Mouse (Mus musculus): ENCODE results near the gene Alkal2. TPM values are rescaled to one million over a fixed set of nuclear protein-coding genes. Genes with fewer than 3 reads are reported as not detected.

Gene Alkal2
- polyA plus RNA-seq (2017; shearing (Covaris generic)) = not detected

DNA sequence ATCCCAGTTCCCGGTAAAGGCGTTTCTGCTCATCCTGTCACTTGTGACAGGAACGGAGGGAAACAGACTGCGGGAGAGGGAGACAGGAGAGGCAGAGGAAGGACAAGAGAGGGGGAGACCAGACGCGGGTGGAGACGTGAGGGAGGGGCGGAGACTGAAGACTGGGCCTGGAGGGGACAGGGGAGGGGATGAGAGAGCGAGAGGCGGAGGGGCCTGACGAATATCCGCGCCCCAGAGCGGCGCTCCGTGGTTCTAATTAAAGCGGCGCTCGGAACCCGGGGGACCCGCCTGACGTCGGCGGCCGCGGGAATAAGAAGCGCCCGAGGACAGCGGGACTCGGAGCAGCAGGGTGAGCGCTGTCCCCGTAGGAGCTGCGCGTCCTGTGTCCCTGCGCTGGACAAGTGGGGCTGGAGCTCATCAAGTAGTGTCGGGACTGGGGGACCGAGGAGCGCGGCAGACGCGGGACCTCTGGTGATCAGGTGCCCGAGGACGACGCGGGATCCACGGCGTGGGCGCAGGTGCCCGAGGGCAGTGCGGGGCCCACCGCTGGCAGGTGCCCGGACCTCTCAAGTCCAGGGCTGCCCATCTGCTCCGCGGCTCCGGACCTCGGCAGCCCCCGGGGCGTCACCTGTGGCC lies at the start of gene Alkal2:
Gene Alkal2 (plus strand): TSS at position 337 of the 636 bp plus-strand sequence.

DNA sequence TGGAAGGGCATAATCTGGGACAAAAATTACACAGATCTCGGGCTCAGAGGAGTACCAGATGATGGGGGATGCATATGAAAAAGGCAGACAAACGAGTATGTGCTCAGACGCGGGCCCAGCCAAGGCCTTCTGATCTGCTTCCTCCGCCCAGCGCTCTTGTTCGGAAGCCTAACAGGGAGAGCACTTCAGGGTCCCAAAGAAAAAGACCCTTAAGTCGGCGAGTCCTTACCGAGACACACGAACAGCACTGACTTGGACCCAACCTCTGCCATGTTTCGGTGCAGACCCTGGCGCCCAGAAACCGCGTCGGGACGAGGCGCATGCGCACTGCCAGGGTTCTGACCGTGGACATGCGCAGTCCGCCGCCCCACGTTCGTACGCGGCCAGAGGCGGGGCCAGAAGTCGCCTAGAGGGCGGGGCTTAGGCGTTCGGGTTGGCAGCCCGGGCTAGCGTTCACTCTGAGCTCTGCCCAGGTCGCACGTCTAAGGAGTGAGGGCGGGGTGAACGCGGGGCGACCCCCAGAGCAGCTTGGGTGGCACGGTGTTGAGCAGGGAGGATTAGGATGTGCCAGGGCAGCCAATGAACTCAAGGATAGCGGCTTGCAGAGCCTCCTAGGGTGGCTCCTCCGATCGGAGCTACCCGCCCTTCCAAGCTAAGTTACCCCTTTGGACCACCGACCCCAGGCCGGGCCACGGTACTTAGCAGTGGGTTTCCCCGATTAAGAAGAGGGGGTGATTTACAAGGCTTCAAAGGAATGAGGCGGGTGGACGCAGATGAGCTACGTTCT lies 27.3 kb downstream of the Alkal2 start, which contains the start of the genes Acp1 and Sh3yl1:
Gene Acp1 (minus strand): TSS at position 329 of the 787 bp plus-strand sequence.
Gene Sh3yl1 (plus strand): TSS at position 408 of the 787 bp plus-strand sequence.

Other genes starting within 250 kb of the Alkal2 start
- 67.3 TPM for gene Acp1, start 27.3 kb downstream of the Alkal2 start, polyA plus RNA-seq (2017; shearing (Covaris generic))
- 1.5 TPM for gene Sh3yl1, start 27.3 kb downstream of the Alkal2 start, polyA plus RNA-seq (2017; shearing (Covaris generic))
- gene Fam110c, start 189.5 kb downstream of the Alkal2 start, polyA plus RNA-seq (2017; shearing (Covaris generic)) = 0.40 TPM

Data from activated CD4-positive, CD25-positive, alpha-beta regulatory T cell, adult 9 weeks (primary cell).